Mouse (Mus musculus) mesoderm, embryonic 11.5 days (tissue): ENCODE measurements around the gene Vmn2r5.
"Not testable (repeated sequence)": the region's sequence is repeated elsewhere in the genome, so short reads cannot be mapped to it uniquely, and the experiment has no call there.

Source experiments
- DNase-seq: peaks from one replicate; pipeline ENCODE4 v3.0.0-alpha.2; 2012; ENCODE audit warnings: low read depth, low spot score

Vmn2r5 gene

DNA sequence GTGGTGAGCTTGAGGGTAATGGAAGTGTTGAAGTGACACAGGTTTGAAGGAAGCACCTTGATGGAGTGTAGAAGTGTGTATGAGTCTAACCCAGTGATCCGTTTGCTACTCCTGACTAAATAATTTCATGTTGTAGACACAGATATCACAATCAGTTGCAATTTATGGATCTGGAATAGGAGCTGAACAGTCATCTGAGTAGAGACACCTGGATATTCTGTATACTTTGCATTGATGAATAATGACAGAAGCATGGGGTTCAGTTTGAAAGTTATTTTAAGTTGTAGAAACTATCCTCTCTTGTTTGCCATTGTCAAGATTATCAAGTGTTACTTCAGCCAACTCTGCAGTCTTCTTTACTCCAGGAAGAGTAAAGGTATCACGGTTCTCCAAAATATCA lies at the start of gene Vmn2r5:
Vmn2r5 (minus strand) TSS at position 101 of the 400 bp plus-strand sequence.
- not testable (repeated sequence) for DNase-seq

DNA sequence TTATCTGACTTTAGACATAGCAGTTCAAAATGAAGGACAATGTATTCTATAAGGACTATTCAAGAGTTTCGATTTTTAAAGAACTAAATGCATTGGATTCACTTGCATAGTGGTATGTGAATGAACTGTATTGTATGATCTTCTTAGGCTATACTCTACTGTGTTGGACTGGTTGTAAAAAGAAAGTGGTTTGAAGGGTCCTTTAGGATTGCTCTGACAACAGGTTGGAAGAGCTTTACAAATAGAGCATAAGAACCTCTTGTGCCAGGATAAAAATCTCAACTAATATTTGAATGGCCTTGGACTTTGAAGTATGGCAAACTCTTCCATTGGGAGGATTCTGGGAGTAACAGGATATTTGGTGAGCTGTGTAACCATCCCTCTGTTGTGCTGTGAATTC lies 13.9 kb upstream of the Vmn2r5 start:
- not testable (repeated sequence) for DNase-seq
